10 mouse cellular contexts compared by ENCODE assay signal in genomic region chr2:52938351-52939074, GRCm38 (mm10).
DNase-seq lines count a peak whose midpoint lies in the region; ATAC-seq and TF ChIP-seq lines count a peak whose summit lies in the region.
"Had no signal": no experiment of that assay in that cellular context is flagged by ENCODE, and none has a peak within 500 bp of the region (broad histone marks: within the 10 kb centered on the region; RNA-seq: fewer than 3 reads in every experiment).

No protein-coding gene starts in this region.

- DNase-seq in heart, embryonic 10.5 days (ENCODE audit: low spot score) = no peak
- DNase-seq in heart, adult 2 months = no peak
- DNase-seq in lung, postnatal 0 days (ENCODE audit: low spot score) = no peak
- no peak for DNase-seq in lung, postnatal 36 days
- peak; percentile 74 for DNase-seq in embryonic facial prominence, embryonic 14.5 days (ENCODE audit: low spot score)
- DNase-seq in yolk sac, embryonic 10.5 days (ENCODE audit: low spot score) = peak; percentile 39
- no peak for DNase-seq in spleen, postnatal 4 days (ENCODE audit: low spot score in 2 of 2)
- no peak for DNase-seq in thymus, postnatal 36 days

- no peak overlapping the region for H3K4me3 ChIP-seq in heart, embryonic 10.5 days
- H3K4me3 ChIP-seq in heart, adult 2 months = no peak overlapping the region
- H3K4me3 ChIP-seq in lung, postnatal 0 days (ENCODE audit: low read depth, low read length) = no peak overlapping the region
- no peak overlapping the region for H3K4me3 ChIP-seq in embryonic facial prominence, embryonic 14.5 days (ENCODE audit: low read depth, low read length)
- H3K4me3 ChIP-seq: embryonic facial prominence, embryonic 15.5 days; liver, embryonic 15.5 days had no signal

- H3K27ac ChIP-seq in heart, embryonic 10.5 days = peak overlapping the region; percentile 17; the same call in 1 of the 2 replicates
- no peak overlapping the region for H3K27ac ChIP-seq in heart, adult 2 months
- no peak overlapping the region for H3K27ac ChIP-seq in lung, postnatal 0 days (ENCODE audit: low read length)
- 0 out of 2 replicates have a peak overlapping the region, but pooled peaks have one; percentile 22 for H3K27ac ChIP-seq in embryonic facial prominence, embryonic 14.5 days (replicated peaks; ENCODE audit: low read depth, low read length)
- H3K27ac ChIP-seq: embryonic facial prominence, embryonic 15.5 days; liver, embryonic 15.5 days had no signal

- no peaks in the 10 kb centered on the region for H3K36me3 ChIP-seq in heart, embryonic 10.5 days
- H3K36me3 ChIP-seq in heart, adult 2 months (ENCODE audit: control insufficient read depth, insufficient read depth, low read length) = peaks cover 11% of the 10 kb centered on the region
- no peaks in the 10 kb centered on the region for H3K36me3 ChIP-seq in lung, postnatal 0 days (ENCODE audit: insufficient read depth, low read length)
- no peaks in the 10 kb centered on the region for H3K36me3 ChIP-seq in embryonic facial prominence, embryonic 14.5 days (ENCODE audit: control insufficient read depth, insufficient read depth, low read length)
- H3K36me3 ChIP-seq: embryonic facial prominence, embryonic 15.5 days; liver, embryonic 15.5 days had no signal

- H3K4me1 ChIP-seq in heart, embryonic 10.5 days = peaks cover 20% of the 10 kb centered on the region
- H3K4me1 ChIP-seq in heart, adult 2 months (ENCODE audit: control insufficient read depth, insufficient read depth, low read length) = peaks cover 9% of the 10 kb centered on the region
- H3K4me1 ChIP-seq in lung, postnatal 0 days (ENCODE audit: insufficient read depth, low read depth, low read length) = peaks cover 5% of the 10 kb centered on the region; the same call in 1 of the 2 replicates
- H3K4me1 ChIP-seq in embryonic facial prominence, embryonic 14.5 days (ENCODE audit: control insufficient read depth, insufficient read depth, low read length) = peaks cover 25% of the 10 kb centered on the region
- H3K4me1 ChIP-seq: liver, embryonic 15.5 days had no signal

- TF ChIP-seq EP300 in heart, adult 2 months (IDR thresholded peaks at IDR 0.05; ENCODE audit: insufficient read depth, low read depth, low read length) = no peak
- TF ChIP-seq EP300 in lung, postnatal 0 days (IDR thresholded peaks at IDR 0.05) = no peak

- TF ChIP-seq CTCF in heart, adult 2 months (IDR thresholded peaks at IDR 0.05) = no peak
- no peak for TF ChIP-seq CTCF in lung, postnatal 0 days (IDR thresholded peaks at IDR 0.05)

- no peak overlapping the region for H3K4me2 ChIP-seq in lung, postnatal 0 days (replicated peaks; ENCODE audit: low read depth, low read length)
- no peak overlapping the region for H3K4me2 ChIP-seq in embryonic facial prominence, embryonic 14.5 days (ENCODE audit: low read depth, low read length)
- H3K4me2 ChIP-seq: embryonic facial prominence, embryonic 15.5 days; liver, embryonic 15.5 days had no signal

- H3K27me3 ChIP-seq in heart, embryonic 10.5 days (ENCODE audit: insufficient read depth, poor library complexity, severe bottlenecking) = no peaks in the 10 kb centered on the region
- H3K27me3 ChIP-seq in heart, adult 2 months (ENCODE audit: control insufficient read depth, insufficient read depth, low read length) = no peaks in the 10 kb centered on the region
- H3K27me3 ChIP-seq in lung, postnatal 0 days (replicated peaks; ENCODE audit: insufficient read depth, low read length) = no peaks in the 10 kb centered on the region
- H3K27me3 ChIP-seq in embryonic facial prominence, embryonic 14.5 days (replicated peaks; ENCODE audit: control insufficient read depth, insufficient read depth, low read length) = no peaks in the 10 kb centered on the region
- H3K27me3 ChIP-seq: embryonic facial prominence, embryonic 15.5 days; liver, embryonic 15.5 days had no signal

- no peaks in the 10 kb centered on the region for H3K9me3 ChIP-seq in heart, embryonic 10.5 days
- H3K9me3 ChIP-seq in lung, postnatal 0 days (ENCODE audit: low read length) = no peaks in the 10 kb centered on the region
- H3K9me3 ChIP-seq in embryonic facial prominence, embryonic 14.5 days (ENCODE audit: control insufficient read depth, low read length) = no peaks in the 10 kb centered on the region
- H3K9me3 ChIP-seq: embryonic facial prominence, embryonic 15.5 days; liver, embryonic 15.5 days had no signal

- 14% methylated on average over 6 of the region's 6 CpGs for WGBS in heart, embryonic 10.5 days
- 24% methylated on average over 6 of the region's 6 CpGs for WGBS in heart, adult 2 months
- 21% methylated on average over 6 of the region's 6 CpGs for WGBS in lung, postnatal 0 days
- WGBS in embryonic facial prominence, embryonic 14.5 days = 9% methylated on average over 6 of the region's 6 CpGs

- intact Hi-C loops in heart, adult 2 months (cut with DNase I) = no loop called here

- ATAC-seq in lung, postnatal 0 days = peak; percentile 46; the same call in 1 of the 2 replicates
- ATAC-seq in embryonic facial prominence, embryonic 14.5 days (ENCODE audit: low read depth) = peak; percentile 60

- TF ChIP-seq POLR2A in heart, adult 2 months (IDR thresholded peaks at IDR 0.05; ENCODE audit: insufficient read depth, low read depth, low read length) = no peak

- H3K79me2 ChIP-seq in heart, adult 2 months (replicated peaks; ENCODE audit: control insufficient read depth, insufficient read depth, low read length) = no peaks in the 10 kb centered on the region; the same call in 1 of the 2 replicates

- H3K9ac ChIP-seq in heart, adult 2 months (ENCODE audit: low read depth, low read length) = no peak overlapping the region
- H3K9ac ChIP-seq in lung, postnatal 0 days (replicated peaks; ENCODE audit: low read depth) = no peak overlapping the region
- H3K9ac ChIP-seq in embryonic facial prominence, embryonic 14.5 days (ENCODE audit: low read depth, low read length) = no peak overlapping the region
- H3K9ac ChIP-seq: embryonic facial prominence, embryonic 15.5 days; liver, embryonic 15.5 days had no signal

Comparison
In these comparisons a context has a peak if more than half of its experiments do, and no peak if none do; other contexts are left out.
1. H3K27ac ChIP-seq: peak in heart, embryonic 10.5 days (single experiment) and embryonic facial prominence, embryonic 14.5 days (single experiment); none in heart, adult 2 months (single experiment) and lung, postnatal 0 days (single experiment).
2. DNase-seq: peak in embryonic facial prominence, embryonic 14.5 days (single experiment) and yolk sac, embryonic 10.5 days (single experiment); none in heart, embryonic 10.5 days (single experiment), heart, adult 2 months (0 of 2), lung, postnatal 0 days (single experiment), lung, postnatal 36 days (single experiment), spleen, postnatal 4 days (0 of 2) and thymus, postnatal 36 days (0 of 2).